Mouse (Mus musculus): ENCODE measurements around the gene Mad2l1bp. TPM values are rescaled to one million over a fixed set of nuclear protein-coding genes. Genes with fewer than 3 reads are reported as not detected.
A peak's percentile ranks its signal among the peaks of the same experiment; 100 is the strongest.

The Mad2l1bp gene
- 23.9 and 25.8 TPM in 2 replicates for polyA plus RNA-seq (2012; rRNA removed)

DNA sequence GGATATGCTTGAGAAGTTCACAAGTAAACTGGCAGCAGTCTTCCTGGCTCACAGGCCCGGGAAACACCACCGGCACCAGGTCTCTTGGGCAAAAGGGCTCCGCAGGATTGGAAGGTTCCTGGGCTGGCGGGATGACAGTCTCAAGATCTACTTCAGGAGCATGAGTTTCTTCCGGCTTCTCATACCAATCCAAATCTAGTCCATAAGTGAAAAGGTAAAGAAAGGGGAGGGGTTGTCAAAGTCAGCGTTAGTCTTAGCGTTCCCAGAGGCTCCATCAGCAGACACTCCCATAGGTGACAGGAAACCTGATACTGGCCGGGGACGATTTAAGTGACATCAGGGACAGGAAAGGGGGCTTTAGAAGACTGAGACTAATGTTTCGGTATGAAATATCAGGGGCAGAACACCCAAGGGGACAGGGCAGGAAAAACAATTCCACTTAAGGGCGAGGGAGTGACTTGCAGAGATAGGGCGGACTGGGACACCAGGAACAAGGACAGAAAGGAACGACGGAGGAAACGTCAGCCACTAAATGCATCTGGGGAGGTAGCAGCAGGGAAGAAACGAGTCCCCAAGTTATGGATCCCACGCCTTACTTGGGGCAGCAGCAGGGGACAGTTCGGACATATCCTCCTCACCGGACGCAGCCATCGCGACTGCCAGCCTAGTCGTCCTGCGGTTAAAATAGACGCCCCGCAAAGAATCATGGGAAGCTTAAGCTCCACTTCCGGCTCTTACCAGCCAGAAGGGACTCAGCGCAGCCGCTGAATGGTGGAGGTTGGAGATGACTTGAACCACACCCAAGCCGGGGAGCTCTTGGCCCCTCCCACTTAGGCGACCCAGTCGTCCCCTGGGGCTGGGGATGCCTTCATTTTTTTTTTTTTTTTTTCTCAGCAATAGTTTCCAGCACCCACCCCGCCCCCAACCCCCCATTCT, at the start of gene Mad2l1bp:
Gene Mad2l1bp (minus strand): TSS at position 707 of the 936 bp plus-strand sequence.
- DNase-seq (ENCODE audit: low read depth) = no peak

DNA sequence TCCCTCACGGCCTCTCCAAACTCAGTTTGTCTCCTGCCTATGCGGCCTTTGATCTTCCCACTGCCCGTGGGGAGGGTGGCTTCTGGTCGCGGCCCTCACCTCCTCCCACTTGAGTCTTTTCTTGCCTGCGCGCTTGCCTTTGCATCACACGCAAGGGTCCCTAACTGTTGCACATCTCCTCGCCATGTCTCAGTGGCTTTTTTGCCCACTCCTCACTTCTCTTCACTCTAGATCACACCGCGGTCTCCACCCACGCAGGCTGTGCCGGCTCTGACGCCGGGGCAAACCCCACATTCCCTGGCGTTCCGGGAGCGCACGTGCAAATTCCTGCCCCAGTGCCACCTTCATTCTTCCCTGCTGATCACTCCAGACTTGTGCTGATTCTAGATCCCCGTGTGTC, 49.7 kb upstream of the Mad2l1bp start:
- no peak for DNase-seq (ENCODE audit: low read depth)

DNA sequence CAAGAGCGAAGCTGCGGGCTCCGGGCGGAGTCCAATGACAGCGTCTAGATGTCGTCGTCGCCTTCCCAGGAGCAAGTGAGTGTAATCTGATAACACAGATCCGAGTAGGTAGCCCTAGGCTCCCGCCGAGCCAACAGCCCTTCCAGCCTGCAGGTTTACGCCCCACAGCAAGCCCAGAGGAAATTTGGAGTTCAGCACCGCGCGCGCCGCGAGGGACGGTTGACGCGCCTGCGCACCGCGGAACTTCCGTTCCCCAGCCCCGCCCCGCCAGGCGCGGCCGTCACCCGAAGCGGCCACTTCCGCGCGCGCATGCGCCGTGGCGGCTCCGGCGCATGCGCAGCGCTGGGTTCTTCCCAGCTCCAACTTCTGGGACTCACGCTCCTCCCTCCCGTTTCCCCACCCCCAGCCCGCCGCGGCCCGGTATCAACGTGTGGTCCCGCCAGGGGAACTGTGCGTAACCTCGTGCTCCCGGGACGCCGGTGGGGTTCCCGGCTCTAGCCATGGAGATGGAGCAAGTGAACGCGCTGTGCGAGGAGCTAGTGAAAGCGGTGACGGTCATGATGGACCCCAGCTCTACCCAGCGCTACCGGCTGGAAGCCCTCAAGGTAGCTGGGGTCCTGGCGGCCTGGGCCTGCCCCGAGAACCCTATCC, 49.2 kb upstream of the Mad2l1bp start, which contains the start of the genes Polh and Xpo5:
Gene Polh (minus strand): TSS at position 225 of the 651 bp plus-strand sequence.
Gene Xpo5 (plus strand): TSS at position 362 of the 651 bp plus-strand sequence.
- DNase-seq (ENCODE audit: low read depth) = peak; percentile 31

DNA sequence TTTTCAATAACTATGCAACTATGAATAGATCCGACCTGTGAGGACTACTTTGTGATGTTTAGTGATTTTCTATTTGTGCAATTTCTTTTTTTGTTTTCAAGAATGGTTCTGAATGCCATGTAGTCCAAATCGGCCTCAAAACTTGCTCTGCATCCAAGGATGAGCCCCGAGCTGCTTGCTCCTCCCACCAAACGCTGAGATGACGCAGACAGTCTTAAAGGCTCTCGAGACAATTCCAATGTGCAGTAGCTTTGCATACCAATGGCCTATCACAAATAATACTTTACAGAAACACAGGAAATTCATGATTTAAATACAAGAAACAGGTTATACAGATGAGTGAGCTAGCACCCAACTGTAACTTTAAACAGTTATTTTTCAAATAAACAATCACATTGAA, 47.8 kb upstream of the Mad2l1bp start:
- no peak for DNase-seq (ENCODE audit: low read depth)

DNA sequence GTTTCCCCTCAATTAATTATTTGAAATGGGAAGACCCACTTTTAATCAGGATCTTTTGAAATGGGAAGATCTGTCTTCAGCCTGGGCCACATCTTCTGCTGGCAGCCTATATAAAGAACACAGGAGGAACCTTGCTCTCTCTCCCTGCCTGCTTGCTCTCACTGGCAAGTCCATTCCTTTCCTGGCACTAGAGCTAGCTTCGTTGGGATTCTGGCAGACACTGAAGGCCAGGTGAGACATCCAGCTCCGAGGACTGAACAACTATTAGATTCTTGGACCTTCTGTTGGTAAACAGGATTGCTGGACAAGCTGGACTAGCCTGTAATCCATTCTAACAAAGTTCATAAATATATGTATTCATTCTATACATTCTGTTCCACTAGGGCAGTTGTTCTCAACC, 35.5 kb upstream of the Mad2l1bp start:
- DNase-seq (ENCODE audit: low read depth) = no peak

DNA sequence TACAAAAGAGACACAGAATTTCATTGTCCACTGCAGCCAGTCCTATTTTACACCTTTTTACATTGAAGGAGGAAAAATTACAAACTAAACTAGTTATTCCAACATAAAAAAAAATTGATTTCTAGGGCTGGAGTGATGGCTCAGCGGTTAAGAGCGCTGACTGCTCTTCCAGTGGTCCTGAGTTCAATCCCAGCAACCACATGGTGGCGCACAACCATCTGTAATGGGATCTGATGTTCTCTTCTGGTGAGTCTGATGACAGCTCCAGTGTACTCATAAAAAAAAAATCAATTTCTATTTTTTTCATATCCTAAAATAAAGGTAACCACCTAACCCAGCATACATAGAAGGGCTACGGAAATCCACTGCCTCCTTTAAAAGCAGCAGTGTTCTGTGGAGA, 28.9 kb upstream of the Mad2l1bp start:
- no peak for DNase-seq (ENCODE audit: low read depth)

DNA sequence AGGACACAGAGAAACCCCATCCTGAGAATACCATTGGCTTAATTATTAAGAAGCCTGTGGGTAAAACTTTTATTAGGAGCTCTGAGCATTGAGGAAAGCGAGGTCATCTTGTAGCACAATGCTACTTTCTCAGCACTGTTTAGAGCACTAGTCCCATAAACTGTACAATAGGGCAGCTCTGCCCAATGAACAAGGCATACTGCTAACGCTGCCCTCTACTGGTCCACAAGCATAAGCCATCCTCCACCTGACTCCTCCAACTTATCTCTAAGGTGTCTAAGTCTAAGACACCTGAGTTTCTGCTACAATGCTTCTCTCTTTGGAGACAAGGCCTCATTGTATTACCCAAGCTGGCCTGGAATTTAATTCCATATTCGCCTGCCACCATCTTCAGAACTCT, 17.2 kb upstream of the Mad2l1bp start:
- DNase-seq (ENCODE audit: low read depth) = no peak

DNA sequence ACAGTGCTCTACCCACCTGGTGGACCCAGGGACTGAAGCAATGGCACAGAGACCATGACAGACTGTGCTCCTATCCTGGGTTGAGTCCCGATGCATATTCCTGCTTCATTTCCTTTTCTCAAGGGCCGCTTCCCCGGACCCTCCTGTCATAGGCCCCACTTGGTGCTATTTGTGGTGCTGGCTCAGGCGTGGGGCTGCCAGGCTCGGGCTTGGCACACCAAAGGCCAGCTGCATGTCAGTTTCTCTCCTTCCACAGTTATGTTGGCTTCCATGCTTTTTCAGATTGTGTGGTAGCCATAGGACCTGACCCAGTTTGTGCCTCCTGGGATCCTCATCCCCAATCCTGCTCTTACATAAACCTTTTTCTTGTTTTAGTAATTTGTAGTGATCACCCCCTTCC, 15.4 kb upstream of the Mad2l1bp start:
- no peak for DNase-seq (ENCODE audit: low read depth)

DNA sequence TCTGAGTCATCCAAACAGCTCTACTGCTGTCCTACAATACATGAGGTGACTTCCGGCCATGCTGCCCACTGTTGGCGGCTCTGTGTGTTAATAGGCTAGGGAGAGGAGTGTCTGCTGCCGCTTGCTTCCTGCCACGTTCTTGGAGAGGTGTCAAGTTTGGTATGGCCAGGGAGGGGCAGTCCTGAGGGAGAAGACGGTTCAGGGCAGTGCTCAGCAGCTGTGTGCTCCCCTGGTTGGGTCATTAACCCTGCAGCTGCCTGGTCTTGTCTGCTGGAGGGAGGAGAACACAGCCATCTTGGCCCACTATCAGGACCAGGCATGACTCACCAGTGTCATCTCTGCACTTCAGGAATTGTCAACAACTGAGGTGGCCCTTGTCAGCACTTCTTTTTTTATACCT, 15.0 kb upstream of the Mad2l1bp start:
- DNase-seq (ENCODE audit: low read depth) = no peak

DNA sequence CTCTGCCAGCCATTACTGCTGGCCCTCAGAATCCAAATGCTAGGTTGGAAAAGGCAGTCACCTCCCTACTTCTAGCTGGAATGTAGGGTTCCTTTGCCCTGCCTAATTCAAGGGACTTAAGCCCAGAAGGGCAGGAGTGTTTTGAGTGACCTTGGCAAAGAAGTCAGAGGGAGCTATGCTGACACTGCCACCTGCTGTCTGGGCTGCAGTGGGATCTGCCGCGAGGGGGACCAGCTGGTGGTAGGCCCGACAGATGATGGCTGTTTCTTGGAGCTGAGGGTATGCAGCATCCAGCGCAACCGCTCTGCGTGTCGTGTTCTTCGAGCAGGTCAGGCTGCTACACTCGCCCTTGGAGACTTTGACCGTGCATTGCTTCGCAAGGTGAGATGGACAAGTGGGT, 13.7 kb upstream of the Mad2l1bp start:
- DNase-seq (ENCODE audit: low read depth) = no peak

DNA sequence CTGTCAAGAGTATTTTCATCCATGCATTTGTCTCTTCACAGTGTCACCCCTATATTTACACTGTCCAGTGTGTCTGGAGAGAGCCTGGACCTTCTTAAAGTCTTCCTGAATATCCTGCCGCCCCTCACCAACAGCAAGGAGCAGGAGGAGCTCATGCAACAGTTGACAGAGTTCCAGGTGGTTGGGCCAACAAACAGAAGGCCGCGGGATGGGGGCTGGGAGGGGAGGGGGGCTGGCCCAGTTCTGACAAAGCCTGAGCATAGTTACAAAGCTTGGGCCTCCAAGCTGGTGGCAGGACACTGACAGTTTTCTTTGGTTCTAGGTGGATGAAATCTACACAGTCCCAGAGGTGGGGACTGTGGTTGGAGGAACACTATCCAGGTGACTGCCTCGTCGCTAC, 12.9 kb upstream of the Mad2l1bp start:
- no peak for DNase-seq (ENCODE audit: low read depth)

DNA sequence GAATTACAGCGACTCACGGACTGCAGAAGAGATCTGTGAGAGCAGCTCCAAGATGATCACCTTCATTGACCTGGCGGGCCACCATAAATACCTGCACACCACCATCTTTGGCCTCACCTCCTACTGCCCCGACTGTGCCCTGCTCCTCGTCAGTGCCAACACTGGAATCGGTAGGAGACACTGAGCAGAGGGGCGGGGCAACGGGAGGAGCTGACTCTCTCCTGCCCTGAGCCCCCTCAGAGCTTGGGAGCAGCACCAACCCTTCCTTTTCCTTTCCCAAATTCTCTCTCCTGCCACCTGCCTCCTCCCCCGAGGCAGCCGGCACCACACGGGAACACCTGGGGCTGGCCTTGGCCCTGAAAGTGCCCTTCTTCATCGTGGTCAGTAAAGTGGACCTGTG, 12.1 kb upstream of the Mad2l1bp start:
- no peak for DNase-seq (ENCODE audit: low read depth)

DNA sequence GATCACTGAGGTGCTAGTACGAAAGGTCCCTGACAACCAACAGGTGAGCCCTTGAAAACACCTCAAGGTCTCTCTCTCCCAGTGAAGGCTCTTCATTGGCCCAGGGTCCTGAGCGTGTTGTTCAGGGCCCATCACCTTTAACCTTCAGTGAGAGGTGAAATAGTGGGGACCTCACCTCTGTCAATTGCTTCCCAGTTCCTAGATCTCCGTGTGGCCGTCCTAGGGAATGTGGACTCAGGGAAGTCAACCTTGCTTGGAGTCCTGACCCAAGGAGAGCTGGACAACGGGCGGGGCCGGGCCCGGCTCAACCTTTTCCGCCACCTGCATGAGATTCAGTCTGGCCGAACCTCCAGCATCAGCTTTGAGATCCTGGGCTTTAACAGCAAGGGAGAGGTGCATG, 11.4 kb upstream of the Mad2l1bp start:
- DNase-seq (ENCODE audit: low read depth) = no peak

DNA sequence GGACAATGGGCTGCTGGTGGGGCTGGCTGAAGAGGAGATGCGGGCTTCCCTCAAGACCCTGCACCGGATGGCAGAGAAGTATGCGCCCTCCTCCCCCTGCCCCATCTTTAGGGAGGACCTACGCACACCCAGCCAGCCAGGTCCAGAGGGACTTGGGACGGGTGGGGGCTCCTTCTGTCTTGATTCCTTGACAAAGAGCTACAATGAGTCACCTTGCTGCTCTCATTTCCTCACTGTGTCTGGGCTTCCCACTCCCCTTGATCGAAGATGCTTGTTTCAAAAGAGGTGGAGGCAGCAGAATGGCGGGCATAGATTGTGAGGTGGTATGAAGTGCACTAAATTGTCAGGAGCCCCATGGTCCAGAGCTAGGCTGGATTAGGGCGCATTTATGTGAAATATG, 10.9 kb upstream of the Mad2l1bp start:
- no peak for DNase-seq (ENCODE audit: low read depth)

DNA sequence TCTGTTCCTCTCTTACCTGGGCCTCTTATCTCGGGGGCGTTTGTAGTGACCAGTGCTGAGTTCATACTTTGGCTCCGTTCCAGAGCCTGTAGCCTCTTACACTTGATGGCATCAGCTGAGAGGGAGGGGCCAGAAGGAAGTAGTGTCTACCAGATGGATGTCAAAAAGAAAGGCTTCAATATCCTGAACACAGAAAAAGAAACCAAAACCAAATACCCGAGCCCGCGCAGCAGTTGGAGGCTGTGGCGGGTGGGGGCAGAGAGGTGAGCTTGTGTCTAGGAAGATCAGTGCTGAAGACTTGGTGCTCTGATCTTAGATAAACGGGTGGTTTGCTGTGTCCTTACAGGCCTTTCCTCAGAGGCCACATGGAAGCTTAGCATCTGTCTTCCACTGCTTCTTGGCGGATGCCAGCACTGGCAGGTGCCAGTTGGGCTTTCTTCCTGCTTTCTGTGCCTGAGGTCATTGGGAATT, 9.6 kb upstream of the Mad2l1bp start:
- DNase-seq (ENCODE audit: low read depth) = no peak

DNA sequence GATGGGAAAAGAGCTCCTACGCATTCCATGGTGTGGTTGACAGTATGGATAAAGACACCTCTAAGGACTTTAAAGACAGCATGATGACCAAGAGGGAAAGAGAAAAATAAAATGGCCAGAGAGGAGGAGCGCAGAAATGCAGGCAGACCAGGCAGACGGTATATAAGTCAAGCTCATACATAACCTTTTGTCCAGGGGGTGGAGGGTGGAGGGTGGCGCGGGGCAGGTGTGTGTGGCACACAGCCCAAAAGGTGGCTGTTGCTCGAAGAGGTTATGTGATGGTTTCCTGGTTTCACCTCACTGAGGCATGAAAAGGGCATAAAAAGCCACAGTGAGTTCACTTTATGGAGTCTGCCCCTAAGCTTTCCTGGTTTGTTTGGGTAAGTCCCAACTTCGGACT, 9.2 kb upstream of the Mad2l1bp start:
- no peak for DNase-seq (ENCODE audit: low read depth)

DNA sequence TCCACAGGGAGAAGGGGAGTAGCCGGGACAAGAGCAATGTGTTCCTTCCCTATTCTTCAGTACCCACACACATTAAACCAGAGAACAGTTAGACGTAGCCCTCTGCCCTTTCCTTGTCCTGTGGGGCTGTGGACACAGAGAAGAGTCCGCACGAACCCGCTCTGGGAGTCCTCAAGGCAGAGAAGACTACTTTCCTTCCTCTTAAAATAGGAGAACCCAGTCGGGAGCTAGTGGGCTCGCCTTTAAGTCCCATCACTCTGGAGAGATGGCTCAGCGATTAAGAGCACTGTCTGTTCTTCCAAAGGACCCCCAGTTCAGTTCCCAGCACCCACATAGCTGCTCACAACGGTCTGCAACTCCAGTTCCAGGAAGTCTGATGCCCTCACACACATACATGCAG, 8.4 kb upstream of the Mad2l1bp start:
- no peak for DNase-seq (ENCODE audit: low read depth)

DNA sequence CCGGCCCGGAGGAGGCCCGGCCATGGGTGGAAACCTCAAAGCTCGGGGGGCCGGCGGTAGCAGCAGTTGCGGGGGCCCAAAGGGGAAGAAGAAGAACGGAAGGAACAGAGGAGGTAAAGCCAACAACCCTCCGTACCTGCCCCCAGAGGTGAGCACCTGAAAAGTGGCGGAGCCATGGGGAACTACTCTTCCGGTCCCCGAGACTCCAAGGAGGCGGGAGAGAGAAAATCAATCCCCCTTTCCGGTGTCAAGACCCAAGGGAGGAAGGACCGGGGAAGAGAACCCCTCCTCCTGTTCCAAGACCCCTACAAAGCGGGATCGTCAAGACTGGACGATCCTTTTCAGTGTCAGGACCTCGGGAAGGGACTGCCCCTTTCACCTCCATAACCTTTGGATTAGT, 7.8 kb upstream of the Mad2l1bp start:
- DNase-seq (ENCODE audit: low read depth) = no peak

DNA sequence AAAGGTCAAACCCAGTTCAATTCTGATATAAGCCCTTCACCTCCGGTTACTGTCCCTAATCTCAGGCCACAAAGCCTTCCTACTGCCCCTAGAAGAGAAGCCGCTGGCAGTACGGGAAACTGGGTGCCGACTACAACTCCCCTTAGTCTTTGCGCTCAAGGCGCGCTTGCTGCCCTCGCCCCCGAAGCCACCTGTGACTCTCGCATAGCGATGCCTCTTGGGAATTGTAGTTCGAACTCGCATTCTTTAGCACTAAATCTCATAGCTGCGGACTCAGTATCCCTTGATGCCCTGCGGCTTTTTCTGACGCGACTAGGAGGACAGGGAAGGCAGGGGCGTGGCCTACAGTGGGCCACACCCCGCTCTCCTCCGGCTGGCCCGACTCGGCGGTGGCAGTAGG, 7.3 kb upstream of the Mad2l1bp start, which contains the start of gene Gtpbp2:
Gene Gtpbp2 (plus strand): TSS at position 347 of the 400 bp plus-strand sequence.
- DNase-seq (ENCODE audit: low read depth) = peak; percentile 97

DNA sequence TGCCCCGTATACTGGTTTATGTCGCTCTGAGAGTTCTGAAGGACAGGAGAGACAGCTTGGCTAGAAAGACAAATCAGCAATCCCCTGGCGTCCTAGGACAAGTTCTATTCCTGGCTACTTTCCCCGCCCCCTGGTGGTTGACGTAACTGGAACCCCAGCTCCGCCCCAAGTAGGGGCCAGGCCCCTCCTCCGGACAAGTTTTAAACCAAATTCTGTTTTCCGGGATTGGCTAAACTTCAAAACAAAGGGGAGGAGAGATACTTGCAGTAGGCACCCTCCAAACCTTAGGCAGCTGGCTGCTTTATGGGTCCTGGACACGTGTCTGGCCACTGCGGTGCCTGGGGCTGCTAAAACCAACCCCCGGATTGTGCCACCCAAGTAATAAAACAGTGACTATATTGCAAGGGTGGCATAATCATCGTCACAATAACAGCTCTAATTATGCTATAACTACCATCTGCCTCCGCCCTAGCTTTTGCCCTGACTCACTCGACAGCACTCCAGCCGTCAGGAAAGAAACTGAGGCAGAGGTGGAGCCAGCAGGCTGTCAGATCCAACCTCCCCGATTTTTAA, 6.8 kb upstream of the Mad2l1bp start:
- DNase-seq (ENCODE audit: low read depth) = peak; percentile 70

DNA sequence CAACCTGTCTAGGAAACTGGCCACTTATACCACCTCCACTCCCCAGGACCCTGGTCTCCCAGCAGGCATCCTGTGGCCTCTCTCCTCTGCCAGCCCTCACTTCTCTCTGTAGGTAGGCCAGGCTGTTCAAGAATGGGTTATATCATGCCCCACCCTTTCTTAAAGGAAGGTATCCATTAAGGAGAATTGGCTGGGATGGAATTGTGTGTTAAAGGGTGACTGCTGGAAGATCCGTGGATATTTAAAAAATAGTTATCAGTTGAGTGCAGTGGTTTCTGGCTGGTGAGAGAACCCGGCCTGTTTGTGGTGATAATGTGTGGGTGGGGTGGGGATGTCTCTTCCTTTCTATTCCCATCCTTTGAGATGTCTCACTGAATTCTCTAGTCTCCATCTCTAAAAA, 5.9 kb upstream of the Mad2l1bp start:
- DNase-seq (ENCODE audit: low read depth) = no peak

DNA sequence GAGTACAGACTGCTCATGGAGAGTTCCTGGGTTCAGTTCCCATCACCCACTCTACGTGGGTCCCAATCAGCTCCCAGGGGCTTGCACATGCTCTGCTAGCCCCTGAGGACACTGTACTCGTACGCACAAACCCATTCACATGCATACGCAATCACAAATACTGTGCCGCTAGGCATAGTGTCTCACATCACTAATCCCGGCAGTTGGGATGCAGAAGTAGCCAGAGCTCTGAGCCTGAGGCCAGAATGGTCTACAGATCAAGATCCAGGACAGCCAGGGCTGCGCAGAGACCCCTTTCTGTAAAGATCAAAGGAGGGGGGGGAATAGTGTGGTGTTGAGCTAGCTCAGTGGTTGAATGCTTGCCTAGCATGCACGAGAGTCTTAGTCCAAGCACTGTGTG, 3.8 kb upstream of the Mad2l1bp start:
- DNase-seq (ENCODE audit: low read depth) = no peak

Measured in gonadal fat pad, adult 2 months (tissue).